Mouse (Mus musculus): ENCODE results near the gene Olfr1014. TPM values are rescaled to one million over a fixed set of nuclear protein-coding genes. Genes with fewer than 3 reads are reported as not detected.

The Olfr1014 gene
- polyA plus RNA-seq (2014; fragmentation: Nextera tagmentation; extraction: Ambion mirVana) = not detected in 2 replicates

GRCm38 (mm10) chr2:85772413-85772812, at the start of gene Olfr1014:
TSS of gene Olfr1014 (plus strand) at chr2:85772713.
- Histone ChIP-seq H3K4me3 (ENCODE audit: control insufficient read depth in 1 of 2, insufficient read depth in 1 of 2, low read depth in 1 of 2, low read length in 2 of 2) (no peak within 1 kb of the TSS), H3K9me3 (ENCODE audit: control insufficient read depth, low read length) (no peaks in the 10 kb centered on the region), H3K4me2 (ENCODE audit: low read length) (no peak within 1 kb of the TSS), H3K27me3 (ENCODE audit: control insufficient read depth, insufficient read depth, low read length) (no peaks in the 10 kb centered on the region), H3K4me1 (ENCODE audit: control insufficient read depth in 2 of 2, insufficient read depth in 2 of 2, low read length in 2 of 2) (no peaks in the 10 kb centered on the region), H3K27ac (replicated peaks in 1 of 2; ENCODE audit: control insufficient read depth in 1 of 2, insufficient read depth in 1 of 2, low read depth in 2 of 2, low read length in 2 of 2) (no peak within 1 kb of the TSS), H3K9ac (ENCODE audit: low read length) (no peak within 1 kb of the TSS), H3K36me3 (ENCODE audit: control insufficient read depth, insufficient read depth, low read length) (no peaks in the 10 kb centered on the region)
- ATAC-seq (ENCODE audit: insufficient number of reproducible peaks, insufficient read depth, low FRiP score, low read depth) = no peak

- Histone ChIP-seq H3K27me3 (ENCODE audit: control insufficient read depth, insufficient read depth, low read length) (no peaks in the 10 kb centered on the region), H3K4me3 (ENCODE audit: control insufficient read depth in 1 of 2, insufficient read depth in 1 of 2, low read depth in 1 of 2, low read length in 2 of 2) (no peak overlapping the region)
- 14% methylated on average over 3 of the region's 3 CpGs for WGBS
Measured at GRCm38 (mm10) chr2:85725793-85726192, 46.7 kb upstream of the Olfr1014 start.

GRCm38 (mm10) chr2:85753822-85754221, 18.7 kb upstream of the Olfr1014 start:
- Histone ChIP-seq H3K4me1 (ENCODE audit: control insufficient read depth in 2 of 2, insufficient read depth in 2 of 2, low read length in 2 of 2) (no peaks in the 10 kb centered on the region), H3K27me3 (ENCODE audit: control insufficient read depth, insufficient read depth, low read length) (no peaks in the 10 kb centered on the region), H3K9ac (ENCODE audit: low read length) (no peak overlapping the region), H3K9me3 (ENCODE audit: control insufficient read depth, low read length) (no peaks in the 10 kb centered on the region), H3K4me3 (ENCODE audit: control insufficient read depth in 1 of 2, insufficient read depth in 1 of 2, low read depth in 1 of 2, low read length in 2 of 2) (no peak overlapping the region), H3K27ac (replicated peaks in 1 of 2; ENCODE audit: control insufficient read depth in 1 of 2, insufficient read depth in 1 of 2, low read depth in 2 of 2, low read length in 2 of 2) (no peak overlapping the region), H3K36me3 (ENCODE audit: control insufficient read depth, insufficient read depth, low read length) (no peaks in the 10 kb centered on the region), H3K4me2 (ENCODE audit: low read length) (no peak overlapping the region)
- WGBS = 76% methylated on average over 4 of the region's 4 CpGs
- no peak for ATAC-seq (ENCODE audit: insufficient number of reproducible peaks, insufficient read depth, low FRiP score, low read depth)

More at GRCm38 (mm10) chr2:85725793-85726192, 46.7 kb upstream of the Olfr1014 start:
- H3K9me3 ChIP-seq (ENCODE audit: control insufficient read depth, low read length) = no peaks in the 10 kb centered on the region
- H3K4me1 ChIP-seq (ENCODE audit: control insufficient read depth in 2 of 2, insufficient read depth in 2 of 2, low read length in 2 of 2) = no peaks in the 10 kb centered on the region
- no peak for ATAC-seq (ENCODE audit: insufficient number of reproducible peaks, insufficient read depth, low FRiP score, low read depth)
- H3K36me3 ChIP-seq (ENCODE audit: control insufficient read depth, insufficient read depth, low read length) = no peaks in the 10 kb centered on the region
- 0 out of 2 replicates have a peak overlapping the region, but pooled peaks have one; percentile 16 for H3K4me2 ChIP-seq (ENCODE audit: low read length)
- H3K9ac ChIP-seq (ENCODE audit: low read length) = no peak overlapping the region
- no peak overlapping the region for H3K27ac ChIP-seq (replicated peaks in 1 of 2; ENCODE audit: control insufficient read depth in 1 of 2, insufficient read depth in 1 of 2, low read depth in 2 of 2, low read length in 2 of 2)

GRCm38 (mm10) chr2:85762666-85763065, 9.8 kb upstream of the Olfr1014 start, which contains the start of gene Olfr1012:
TSS of gene Olfr1012 (minus strand) at chr2:85762766.
- no peaks in the 10 kb centered on the region for H3K27me3 ChIP-seq (ENCODE audit: control insufficient read depth, insufficient read depth, low read length)
- 54% methylated on average over 1 of the region's 1 CpGs for WGBS
- no peak for ATAC-seq (ENCODE audit: insufficient number of reproducible peaks, insufficient read depth, low FRiP score, low read depth)

GRCm38 (mm10) chr2:85766798-85767197, 5.7 kb upstream of the Olfr1014 start, which contains the start of gene Olfr1013:
TSS of gene Olfr1013 (plus strand) at chr2:85767098.
- no peak for ATAC-seq (ENCODE audit: insufficient number of reproducible peaks, insufficient read depth, low FRiP score, low read depth)
- no peaks in the 10 kb centered on the region for H3K36me3 ChIP-seq (ENCODE audit: control insufficient read depth, insufficient read depth, low read length)

More at GRCm38 (mm10) chr2:85762666-85763065, 9.8 kb upstream of the Olfr1014 start, which contains the start of gene Olfr1012:
- H3K9ac ChIP-seq (ENCODE audit: low read length) = no peak within 1 kb of the TSS
- no peaks in the 10 kb centered on the region for H3K4me1 ChIP-seq (ENCODE audit: control insufficient read depth in 2 of 2, insufficient read depth in 2 of 2, low read length in 2 of 2)
- no peak within 1 kb of the TSS for H3K27ac ChIP-seq (replicated peaks in 1 of 2; ENCODE audit: control insufficient read depth in 1 of 2, insufficient read depth in 1 of 2, low read depth in 2 of 2, low read length in 2 of 2)
- H3K36me3 ChIP-seq (ENCODE audit: control insufficient read depth, insufficient read depth, low read length) = no peaks in the 10 kb centered on the region
- H3K4me3 ChIP-seq (ENCODE audit: control insufficient read depth in 1 of 2, insufficient read depth in 1 of 2, low read depth in 1 of 2, low read length in 2 of 2) = no peak within 1 kb of the TSS
- no peak within 1 kb of the TSS for H3K4me2 ChIP-seq (ENCODE audit: low read length)
- no peaks in the 10 kb centered on the region for H3K9me3 ChIP-seq (ENCODE audit: control insufficient read depth, low read length)

GRCm38 (mm10) chr2:85781717-85782116, 9.2 kb downstream of the Olfr1014 start, which contains the start of gene Olfr1015:
TSS of gene Olfr1015 (plus strand) at chr2:85782017.
- Histone ChIP-seq H3K27me3 (ENCODE audit: control insufficient read depth, insufficient read depth, low read length) (no peaks in the 10 kb centered on the region), H3K9me3 (ENCODE audit: control insufficient read depth, low read length) (no peaks in the 10 kb centered on the region), H3K4me3 (ENCODE audit: control insufficient read depth in 1 of 2, insufficient read depth in 1 of 2, low read depth in 1 of 2, low read length in 2 of 2) (no peak within 1 kb of the TSS), H3K27ac (replicated peaks in 1 of 2; ENCODE audit: control insufficient read depth in 1 of 2, insufficient read depth in 1 of 2, low read depth in 2 of 2, low read length in 2 of 2) (no peak within 1 kb of the TSS), H3K9ac (ENCODE audit: low read length) (no peak within 1 kb of the TSS), H3K4me1 (ENCODE audit: control insufficient read depth in 2 of 2, insufficient read depth in 2 of 2, low read length in 2 of 2) (no peaks in the 10 kb centered on the region), H3K4me2 (ENCODE audit: low read length) (no peak within 1 kb of the TSS), H3K36me3 (ENCODE audit: control insufficient read depth, insufficient read depth, low read length) (no peaks in the 10 kb centered on the region)
- ATAC-seq (ENCODE audit: insufficient number of reproducible peaks, insufficient read depth, low FRiP score, low read depth) = no peak

More at GRCm38 (mm10) chr2:85766798-85767197, 5.7 kb upstream of the Olfr1014 start, which contains the start of gene Olfr1013:
- Histone ChIP-seq H3K4me2 (ENCODE audit: low read length) (no peak within 1 kb of the TSS), H3K27me3 (ENCODE audit: control insufficient read depth, insufficient read depth, low read length) (no peaks in the 10 kb centered on the region), H3K27ac (replicated peaks in 1 of 2; ENCODE audit: control insufficient read depth in 1 of 2, insufficient read depth in 1 of 2, low read depth in 2 of 2, low read length in 2 of 2) (no peak within 1 kb of the TSS), H3K4me3 (ENCODE audit: control insufficient read depth in 1 of 2, insufficient read depth in 1 of 2, low read depth in 1 of 2, low read length in 2 of 2) (no peak within 1 kb of the TSS), H3K9me3 (ENCODE audit: control insufficient read depth, low read length) (no peaks in the 10 kb centered on the region), H3K9ac (ENCODE audit: low read length) (no peak within 1 kb of the TSS), H3K4me1 (ENCODE audit: control insufficient read depth in 2 of 2, insufficient read depth in 2 of 2, low read length in 2 of 2) (no peaks in the 10 kb centered on the region)

- Histone ChIP-seq H3K27ac (replicated peaks in 1 of 2; ENCODE audit: control insufficient read depth in 1 of 2, insufficient read depth in 1 of 2, low read depth in 2 of 2, low read length in 2 of 2) (no peak overlapping the region), H3K27me3 (ENCODE audit: control insufficient read depth, insufficient read depth, low read length) (no peaks in the 10 kb centered on the region), H3K9ac (ENCODE audit: low read length) (no peak overlapping the region), H3K4me2 (ENCODE audit: low read length) (no peak overlapping the region), H3K4me1 (ENCODE audit: control insufficient read depth in 2 of 2, insufficient read depth in 2 of 2, low read length in 2 of 2) (no peaks in the 10 kb centered on the region), H3K4me3 (ENCODE audit: control insufficient read depth in 1 of 2, insufficient read depth in 1 of 2, low read depth in 1 of 2, low read length in 2 of 2) (no peak overlapping the region), H3K36me3 (ENCODE audit: control insufficient read depth, insufficient read depth, low read length) (no peaks in the 10 kb centered on the region), H3K9me3 (ENCODE audit: control insufficient read depth, low read length) (no peaks in the 10 kb centered on the region)
- no peak for ATAC-seq (ENCODE audit: insufficient number of reproducible peaks, insufficient read depth, low FRiP score, low read depth)
- WGBS = 66% methylated on average over 2 of the region's 2 CpGs
Measured at GRCm38 (mm10) chr2:85792331-85792730, 19.8 kb downstream of the Olfr1014 start.

- Histone ChIP-seq H3K9ac (ENCODE audit: low read length) (no peak within 1 kb of the TSS), H3K36me3 (ENCODE audit: control insufficient read depth, insufficient read depth, low read length) (no peaks in the 10 kb centered on the region), H3K4me2 (ENCODE audit: low read length) (no peak within 1 kb of the TSS), H3K4me3 (ENCODE audit: control insufficient read depth in 1 of 2, insufficient read depth in 1 of 2, low read depth in 1 of 2, low read length in 2 of 2) (no peak within 1 kb of the TSS), H3K4me1 (ENCODE audit: control insufficient read depth in 2 of 2, insufficient read depth in 2 of 2, low read length in 2 of 2) (no peaks in the 10 kb centered on the region), H3K27me3 (ENCODE audit: control insufficient read depth, insufficient read depth, low read length) (no peaks in the 10 kb centered on the region), H3K27ac (replicated peaks in 1 of 2; ENCODE audit: control insufficient read depth in 1 of 2, insufficient read depth in 1 of 2, low read depth in 2 of 2, low read length in 2 of 2) (no peak within 1 kb of the TSS), H3K9me3 (ENCODE audit: control insufficient read depth, low read length) (no peaks in the 10 kb centered on the region)
- no peak for ATAC-seq (ENCODE audit: insufficient number of reproducible peaks, insufficient read depth, low FRiP score, low read depth)
- WGBS = 85% methylated on average over 2 of the region's 2 CpGs
Measured at GRCm38 (mm10) chr2:85802444-85802843, 29.9 kb downstream of the Olfr1014 start, which contains the start of gene Olfr1016. TSS of gene Olfr1016 (minus strand) at chr2:85802544.
